Mouse (Mus musculus) small intestine, adult 2 months (tissue): ENCODE results near the gene Crtc2.

Experiments used
- CTCF ChIP-seq: fragments of 200-500 bp; IDR thresholded peaks from 2 replicates; pipeline ENCODE4 v1.5.1; 2012; ENCODE audit warnings: low read depth, mild to moderate bottlenecking, control low read depth, inconsistent platforms, low read length, moderate library complexity, mixed read lengths; ENCODE audit not compliant: insufficient replicate concordance, insufficient read length; ENCODE audit errors: extremely low read depth
- POLR2A ChIP-seq: fragments of 200-500 bp; IDR thresholded peaks from 2 replicates; pipeline ENCODE4 v1.6.1; 2012; ENCODE audit warnings: low read depth, mild to moderate bottlenecking, control low read depth, inconsistent platforms, low read length, moderate library complexity

- no peak for TF ChIP-seq POLR2A
- TF ChIP-seq CTCF: no peak
Measured at GRCm38 (mm10) chr3:90278211-90278610, 24.2 kb downstream of the Crtc2 start.
